Mouse (Mus musculus) retina, adult 2 months (tissue): ENCODE measurements around the gene Nub1.

Experiments used
- DNase-seq: peaks from one replicate; pipeline ENCODE4 v3.0.0-alpha.2; 2012; ENCODE audit warnings: low read depth, low spot score

The Nub1 gene

DNA sequence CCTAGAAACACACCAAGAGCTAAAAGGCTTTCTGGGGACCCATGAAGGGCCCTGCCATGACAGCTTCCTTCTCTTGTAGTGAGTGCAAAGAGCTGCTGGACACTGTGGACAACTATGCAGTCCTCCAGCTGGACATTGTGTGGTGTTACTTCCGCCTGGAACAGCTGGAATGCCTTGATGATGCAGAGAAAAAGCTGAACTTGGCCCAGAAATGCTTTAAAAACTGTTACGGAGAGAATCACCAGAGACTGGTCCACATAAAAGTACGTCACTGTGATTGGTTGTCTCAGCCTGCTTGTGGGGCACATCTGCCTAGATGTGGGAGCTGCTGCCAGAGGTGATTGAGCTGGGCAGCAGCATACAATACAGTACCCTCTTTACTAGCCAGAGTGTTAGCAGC is 15.9 kb downstream of the Nub1 start:
- DNase-seq, result no peak

DNA sequence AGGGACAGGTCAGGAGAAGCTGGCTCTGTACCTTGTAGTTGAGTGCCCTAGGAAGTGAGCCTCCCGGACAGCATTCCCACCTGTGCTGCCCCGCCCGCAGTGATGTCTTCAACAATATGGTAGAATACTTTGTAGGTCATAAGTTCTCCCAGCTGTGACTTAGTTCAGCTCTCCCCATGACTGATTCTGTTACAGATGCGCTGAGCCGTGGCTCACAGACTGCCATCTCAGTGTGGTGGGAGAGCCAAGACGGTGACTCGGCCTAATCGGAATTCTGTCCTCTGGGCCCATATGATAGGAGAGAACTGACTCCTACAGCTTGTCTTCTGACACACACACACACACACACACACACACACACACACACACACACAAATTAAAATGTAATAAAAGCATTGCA is 19.3 kb downstream of the Nub1 start:
- no peak for DNase-seq

DNA sequence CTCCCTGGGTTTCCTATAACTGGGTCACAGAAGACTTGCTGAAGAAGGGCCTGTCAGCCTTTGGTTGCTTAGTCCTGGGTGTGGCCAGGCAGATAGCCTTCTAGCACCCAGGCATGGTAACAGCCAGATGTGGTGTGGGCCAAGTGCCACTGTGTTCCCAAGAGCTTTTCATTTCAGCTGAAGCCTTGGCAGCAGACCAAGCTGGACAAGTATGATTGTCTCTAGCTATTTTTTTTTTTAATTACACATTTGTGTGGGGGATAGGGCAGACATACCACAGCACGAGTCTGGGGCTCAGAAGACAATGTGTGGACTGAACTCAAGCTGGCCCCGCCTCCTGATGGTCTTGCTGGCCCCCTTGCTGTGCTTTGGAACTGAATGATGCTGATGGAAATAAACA is 24.6 kb downstream of the Nub1 start:
- no peak for DNase-seq

DNA sequence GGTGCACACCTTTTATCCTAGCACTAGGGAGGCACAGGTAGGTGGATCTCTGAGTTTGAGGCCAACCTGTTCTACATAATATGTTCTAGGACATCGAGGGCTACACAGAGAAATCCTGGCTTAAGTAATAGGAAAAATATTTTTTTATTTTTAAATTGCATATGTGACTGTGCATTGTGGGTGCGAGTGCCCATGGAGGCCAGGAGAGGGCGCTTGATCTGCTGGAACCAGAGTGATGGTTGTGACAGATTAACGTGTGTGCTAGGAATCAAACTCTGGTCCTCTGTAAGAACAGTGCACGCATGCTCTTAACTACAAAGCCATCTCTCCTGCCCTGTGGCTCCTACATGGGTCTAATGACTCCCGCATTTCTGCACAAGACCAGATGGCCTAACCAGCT is 26.3 kb downstream of the Nub1 start:
- no peak for DNase-seq

DNA sequence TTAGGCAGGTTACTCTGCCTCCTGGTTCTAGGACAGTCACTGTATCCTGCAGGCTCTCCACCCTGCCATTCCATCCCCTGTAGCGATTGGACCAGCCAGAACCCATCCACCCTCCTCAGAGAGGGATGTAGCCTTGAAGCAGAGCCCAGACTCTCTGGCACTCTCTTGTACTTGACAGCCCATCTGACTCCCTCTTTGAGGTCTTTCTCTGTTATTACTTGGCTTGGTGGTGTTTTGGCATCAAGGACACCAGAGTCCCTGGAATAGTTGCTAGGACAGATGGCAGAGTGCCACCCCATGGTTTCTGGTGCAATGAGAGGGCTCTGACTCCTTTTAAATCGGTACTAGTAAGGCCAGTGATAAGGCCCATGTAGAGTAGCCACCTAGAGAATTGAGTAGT is 27.9 kb downstream of the Nub1 start:
- DNase-seq, result no peak

DNA sequence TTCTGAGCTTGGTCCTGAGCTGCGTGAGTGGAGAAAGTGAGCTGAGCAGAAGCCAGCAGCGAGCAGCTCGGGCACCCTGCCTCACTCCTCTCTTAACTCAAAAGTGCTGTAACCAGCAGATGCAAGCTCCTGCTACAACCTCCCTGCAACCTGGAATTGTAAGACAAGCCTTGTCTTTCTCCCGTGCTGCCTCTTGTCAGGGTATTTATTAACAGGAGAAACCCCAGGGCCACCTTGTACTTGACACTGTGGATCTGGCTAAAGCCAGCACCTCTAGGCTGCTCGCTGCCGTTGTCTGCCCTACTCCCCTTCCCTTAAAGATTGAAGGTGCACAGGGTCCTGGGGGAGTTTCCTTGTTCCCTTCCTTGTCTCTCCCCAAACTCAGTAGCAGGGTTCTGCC is 28.7 kb downstream of the Nub1 start:
- no peak for DNase-seq

DNA sequence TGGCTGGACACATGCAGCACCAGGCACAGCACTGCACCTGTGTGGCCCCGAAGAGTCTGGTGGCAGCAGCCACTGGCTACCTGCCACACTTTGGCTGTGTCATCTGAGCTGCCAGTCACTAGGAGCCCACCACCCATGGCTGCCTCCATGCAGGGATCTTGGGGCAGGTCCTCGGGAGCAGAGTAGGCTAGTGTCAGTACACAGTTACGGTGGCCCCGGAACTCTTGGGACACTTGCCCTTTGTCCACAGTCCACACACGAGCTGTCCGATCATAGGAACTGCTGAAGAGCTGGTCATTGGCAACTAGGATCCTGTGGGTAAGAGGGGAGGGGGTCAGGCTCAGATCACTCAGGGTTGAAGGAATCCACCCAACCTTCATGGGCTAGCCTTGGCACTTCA is 32.7 kb downstream of the Nub1 start:
- no peak for DNase-seq

DNA sequence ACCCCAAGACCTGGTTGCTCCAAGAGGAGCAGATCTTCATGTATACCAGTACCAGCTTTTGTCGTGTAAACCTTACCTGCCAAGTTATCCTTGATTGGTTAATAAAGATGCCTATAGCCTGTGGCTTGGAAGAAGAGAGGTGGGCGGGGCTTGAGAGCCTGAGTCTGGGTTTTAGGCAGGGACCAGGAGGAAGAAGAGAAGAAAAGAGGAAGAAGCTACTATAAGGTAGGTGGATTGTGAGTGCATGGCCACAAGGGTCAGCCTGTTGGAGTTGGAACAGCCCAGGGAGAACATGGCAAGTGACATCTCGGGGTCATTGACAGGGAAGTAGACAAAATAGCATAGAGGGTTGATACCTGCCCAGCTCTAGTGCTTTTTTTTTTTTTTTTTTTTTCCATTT is 34.5 kb downstream of the Nub1 start:
- DNase-seq, result no peak

DNA sequence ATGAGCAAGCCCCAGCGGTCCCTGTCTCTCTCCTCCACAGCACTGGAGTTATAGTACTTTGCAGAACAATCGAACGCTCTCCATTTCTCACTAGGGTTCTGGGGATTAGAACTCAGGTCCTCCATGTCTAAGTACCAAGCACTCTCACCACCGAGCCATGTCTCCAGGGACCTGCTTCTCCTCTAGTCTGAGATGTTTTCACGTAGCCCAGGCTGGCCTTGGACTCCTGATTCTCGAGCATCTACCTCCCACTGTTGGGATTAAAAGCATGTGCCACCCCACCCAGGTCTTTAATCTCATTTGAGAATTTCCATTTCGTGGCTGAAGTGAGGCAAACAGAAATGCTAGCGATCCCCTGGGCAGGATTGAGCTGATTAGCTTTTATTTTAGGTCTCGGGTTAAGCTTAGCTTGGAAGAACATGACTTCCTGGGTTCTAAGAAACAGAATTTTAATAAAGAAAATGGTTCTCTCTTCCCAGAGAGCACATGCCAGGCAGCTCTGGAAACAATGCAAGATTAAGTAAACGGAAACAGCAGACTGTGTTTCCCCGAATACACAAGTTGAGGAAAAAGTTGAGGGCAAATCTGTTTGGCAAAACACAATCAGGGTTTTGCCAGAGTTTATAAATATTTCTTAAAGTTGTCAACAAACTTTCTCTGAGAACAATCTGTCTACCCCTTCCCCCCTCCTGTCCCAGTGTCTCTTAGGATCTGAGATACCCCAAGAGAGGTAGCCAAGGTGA is 38.4 kb downstream of the Nub1 start:
- no peak for DNase-seq

DNA sequence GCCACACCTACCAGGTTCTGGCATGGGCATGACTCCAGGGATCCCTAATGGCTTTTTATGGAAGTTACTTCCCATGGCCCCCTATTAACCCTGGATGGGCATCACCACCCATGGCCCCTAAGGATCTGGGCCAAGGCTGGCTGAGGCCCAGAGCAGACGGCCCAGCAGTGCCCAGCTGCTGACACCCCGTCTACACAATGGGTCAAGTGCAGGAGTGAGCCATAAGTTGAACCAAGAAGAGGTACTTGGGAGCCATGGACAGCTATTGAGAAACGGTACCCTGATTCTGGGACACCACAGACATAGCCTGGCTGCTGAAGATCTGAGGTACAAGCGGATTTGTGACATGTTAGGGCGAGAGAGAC is 38.9 kb downstream of the Nub1 start:
- no peak for DNase-seq

DNA sequence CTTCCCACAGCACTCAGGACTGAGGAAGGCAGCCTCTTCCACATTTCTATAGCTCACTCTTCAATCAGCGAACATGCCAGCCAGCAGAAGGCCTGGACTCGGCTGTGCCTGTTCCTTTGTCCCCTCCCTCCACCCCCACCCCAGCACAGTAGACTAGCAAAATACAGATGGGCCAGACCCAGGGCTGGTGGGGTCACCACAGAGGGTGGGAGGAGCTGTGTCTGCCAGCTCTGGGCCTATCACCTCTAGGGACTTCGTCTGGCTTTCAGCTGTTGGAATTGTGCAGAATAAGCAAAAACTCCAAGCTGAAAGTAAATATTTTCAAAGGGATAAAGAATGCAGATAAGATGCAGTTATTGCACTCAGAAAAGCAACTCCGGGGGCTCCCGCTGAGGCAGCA is 39.5 kb downstream of the Nub1 start:
- DNase-seq, result no peak

DNA sequence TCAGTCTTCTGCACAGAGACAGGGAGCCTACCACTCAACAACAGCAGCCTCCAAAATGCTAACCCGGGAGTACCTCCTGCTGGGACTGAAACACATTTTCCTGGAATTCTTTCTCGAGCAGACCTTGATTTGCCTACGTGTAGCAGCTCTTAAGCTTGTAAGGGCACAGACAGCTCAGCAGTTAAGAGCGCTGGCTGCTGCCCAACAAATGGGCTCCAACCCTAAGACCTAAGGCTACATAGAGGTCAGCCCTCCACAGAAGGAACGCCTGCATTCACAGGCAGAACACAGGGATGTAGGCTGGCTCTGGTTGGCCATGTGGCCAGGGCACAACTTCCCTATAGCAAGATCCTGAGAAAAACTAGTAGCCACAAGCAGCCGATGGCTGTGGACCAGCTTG is 40.6 kb downstream of the Nub1 start:
- no peak for DNase-seq

DNA sequence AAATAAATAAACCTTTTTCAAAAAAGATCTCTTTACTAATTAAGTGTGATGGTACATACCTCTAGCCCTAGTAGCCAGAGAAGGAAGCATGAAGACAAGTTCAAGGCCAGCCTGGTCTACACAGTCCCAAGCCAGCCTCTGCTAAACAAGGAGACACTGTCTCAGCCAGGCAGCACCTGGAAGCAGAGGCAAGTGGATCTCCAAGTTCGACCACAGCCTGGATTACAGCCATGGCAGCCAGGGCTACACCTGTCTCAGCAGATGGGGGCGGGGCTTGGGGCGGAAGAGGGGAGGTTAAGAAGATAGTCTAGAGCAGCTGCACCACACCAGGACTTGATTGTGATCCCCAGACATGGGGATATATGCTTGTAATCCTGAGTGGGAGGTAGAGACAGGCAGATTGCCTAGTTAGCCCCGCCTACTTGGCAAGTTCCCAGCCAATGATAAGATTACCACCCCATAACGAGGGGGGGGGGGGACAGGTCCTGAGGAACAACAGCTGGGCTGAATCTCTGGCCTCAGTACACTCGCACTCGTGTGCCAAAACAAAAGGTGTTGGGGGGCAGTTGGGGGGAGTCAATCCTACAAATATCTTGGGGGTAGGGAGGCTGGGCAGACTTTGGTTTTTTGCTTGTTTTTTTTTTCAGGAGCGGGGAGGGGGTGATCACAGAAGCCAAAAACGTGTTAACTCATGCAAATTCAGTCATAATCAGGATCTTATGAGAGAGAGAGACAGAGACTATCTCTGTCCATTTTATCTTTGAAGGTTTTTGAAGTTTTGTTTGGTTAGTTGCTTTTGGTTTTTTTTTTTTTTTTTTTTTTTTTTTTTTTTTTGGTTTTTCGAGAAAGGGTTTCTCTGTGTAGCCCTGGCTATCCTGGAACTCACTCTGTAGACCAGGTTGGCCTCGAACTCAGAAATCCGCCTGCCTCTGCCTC is 41.8 kb downstream of the Nub1 start:
- no peak for DNase-seq

DNA sequence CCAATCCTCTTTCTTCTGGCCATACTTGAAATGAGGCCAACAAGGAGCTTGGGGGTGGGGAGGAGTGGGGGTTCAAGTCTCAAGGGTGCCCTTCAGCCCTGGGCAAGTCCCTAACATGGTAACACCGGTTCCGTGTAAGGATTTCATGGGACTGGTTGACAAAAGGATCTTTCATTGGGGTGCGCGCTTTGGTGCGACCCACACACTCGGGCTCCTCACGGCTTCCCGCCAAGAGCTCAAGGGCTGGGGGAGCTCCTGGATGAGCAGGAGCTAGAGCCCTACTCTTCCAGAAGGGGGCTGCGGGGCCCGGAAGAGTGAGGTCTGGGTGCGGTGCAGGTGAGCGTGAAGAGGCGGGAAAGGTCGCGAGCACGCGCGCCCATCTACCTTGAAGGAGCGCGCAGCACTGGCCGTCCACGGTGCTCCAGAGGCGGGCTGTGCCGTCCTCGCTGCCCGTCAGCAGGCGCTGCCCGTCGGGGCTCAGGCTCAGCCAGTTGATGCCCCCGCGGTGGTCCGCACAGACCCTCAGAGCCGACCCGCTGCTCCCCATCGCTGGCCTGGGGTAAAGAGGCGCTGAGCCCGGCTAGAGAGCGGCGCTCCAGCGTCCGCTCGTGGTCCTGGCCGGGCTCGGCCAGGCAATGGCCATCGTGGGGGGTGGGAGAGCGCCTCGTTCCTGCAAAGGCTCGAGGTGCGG is 44.6 kb downstream of the Nub1 start:
- DNase-seq, result no peak

DNA sequence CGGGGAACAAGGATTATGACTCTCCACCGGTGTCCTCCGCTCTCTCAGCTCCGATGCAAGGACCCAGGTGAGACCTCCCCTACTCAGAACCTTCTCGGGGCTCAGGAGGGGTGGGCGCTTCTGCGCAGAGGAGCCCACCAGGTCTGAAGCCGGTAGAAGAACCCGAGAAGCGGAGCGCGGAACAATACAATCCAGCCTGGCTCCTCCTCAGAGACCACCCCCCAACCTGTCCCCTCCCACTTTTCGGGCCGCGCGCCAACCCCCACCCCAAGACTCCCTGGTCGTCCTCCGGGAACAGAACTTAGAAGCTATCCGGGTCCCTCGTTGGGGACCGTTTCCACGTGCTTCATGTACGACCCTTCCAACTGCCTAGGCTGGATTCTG is 45.1 kb downstream of the Nub1 start, which contains the start of gene Wdr86:
Gene Wdr86 (minus strand): TSS at position 240 of the 384 bp plus-strand sequence.
- no peak for DNase-seq

DNA sequence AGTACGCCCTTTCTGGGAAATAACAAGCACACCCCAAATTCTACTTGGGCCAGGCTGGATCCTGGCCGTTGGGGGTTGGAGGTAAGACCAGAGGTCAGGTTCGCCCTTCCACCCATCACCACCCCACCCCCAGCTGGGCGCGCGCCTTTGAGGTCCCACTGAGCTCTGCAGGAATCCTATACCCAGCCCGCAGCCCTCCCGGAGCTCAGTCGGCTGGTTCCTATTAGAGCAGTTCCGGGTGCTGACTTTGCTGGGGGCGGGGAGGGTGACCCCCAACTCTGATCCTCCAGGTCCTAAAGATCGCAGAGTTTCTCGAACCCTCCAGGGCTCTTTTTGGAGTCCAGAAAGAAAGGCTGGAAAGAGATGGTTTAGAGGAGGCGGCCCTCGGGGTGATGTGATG is 45.7 kb downstream of the Nub1 start:
- DNase-seq, result no peak

DNA sequence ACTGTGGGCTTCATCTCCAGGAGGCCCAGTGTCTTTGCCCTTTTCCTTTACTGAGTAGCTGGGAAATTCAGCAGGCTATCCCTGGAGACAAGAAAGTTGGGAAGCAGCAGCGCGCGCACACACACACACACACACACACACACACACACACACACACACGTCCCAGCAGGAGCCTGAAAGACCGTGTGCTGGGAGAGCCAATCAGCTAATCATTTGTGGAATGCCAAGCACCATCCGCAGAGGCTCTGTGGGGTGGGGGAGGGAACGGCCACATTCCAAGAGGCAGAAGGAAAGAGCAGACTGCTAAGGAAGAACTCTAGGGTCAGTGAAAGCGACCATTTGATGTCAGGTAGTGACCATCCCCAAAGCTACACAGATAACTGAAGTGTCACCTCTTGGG is 47.8 kb downstream of the Nub1 start:
- DNase-seq, result no peak

DNA sequence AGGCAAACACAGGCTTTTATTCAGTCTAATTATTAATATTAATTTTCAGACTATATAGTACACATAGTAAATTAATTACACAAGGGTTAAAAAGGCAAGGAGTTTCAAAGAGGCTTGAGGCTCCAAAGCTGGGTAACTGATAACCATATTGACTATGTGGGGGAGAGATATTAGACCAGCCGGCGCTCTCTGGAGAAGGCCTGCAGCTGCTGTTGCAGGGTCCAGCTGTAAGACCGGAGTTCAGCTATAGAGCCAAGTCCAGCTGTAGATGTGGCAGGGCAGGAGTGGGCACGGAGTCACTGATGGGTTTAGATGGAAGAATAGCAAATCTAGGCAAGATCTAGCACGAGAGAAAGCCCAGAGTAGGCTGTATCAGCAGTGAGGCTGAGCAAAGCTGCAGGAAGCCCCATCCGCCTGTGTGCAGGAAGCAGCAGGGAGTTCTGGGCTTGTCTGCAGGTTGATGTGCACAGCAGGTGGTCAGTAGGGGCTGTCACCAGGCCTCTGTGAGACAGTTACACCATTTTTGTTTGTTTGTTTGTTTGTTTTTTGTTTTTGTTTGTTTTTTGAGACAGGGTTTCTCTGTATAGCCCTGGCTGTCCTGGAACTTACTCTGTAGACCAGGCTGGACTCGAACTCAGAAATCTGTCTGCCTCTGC is 48.6 kb downstream of the Nub1 start:
- no peak for DNase-seq

DNA sequence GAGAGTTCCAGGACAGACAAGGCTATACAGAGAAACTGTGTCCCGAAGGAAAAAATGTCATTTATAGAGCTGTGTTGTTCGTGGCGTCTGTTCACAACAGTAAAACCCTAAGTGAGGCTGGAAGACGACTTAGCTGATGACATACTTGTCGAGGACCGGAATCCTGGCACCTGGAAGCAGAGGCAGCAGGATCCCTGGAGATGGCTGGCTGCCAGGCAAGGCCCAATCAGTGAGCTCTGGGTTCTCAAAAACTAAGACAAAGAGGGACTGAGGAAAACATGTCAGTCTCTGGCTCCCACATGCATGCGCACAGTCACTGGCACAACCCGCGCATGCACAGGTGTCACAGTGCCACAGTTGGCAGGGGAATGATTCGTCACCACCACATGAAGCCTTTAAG is 52.3 kb downstream of the Nub1 start:
- no peak for DNase-seq

DNA sequence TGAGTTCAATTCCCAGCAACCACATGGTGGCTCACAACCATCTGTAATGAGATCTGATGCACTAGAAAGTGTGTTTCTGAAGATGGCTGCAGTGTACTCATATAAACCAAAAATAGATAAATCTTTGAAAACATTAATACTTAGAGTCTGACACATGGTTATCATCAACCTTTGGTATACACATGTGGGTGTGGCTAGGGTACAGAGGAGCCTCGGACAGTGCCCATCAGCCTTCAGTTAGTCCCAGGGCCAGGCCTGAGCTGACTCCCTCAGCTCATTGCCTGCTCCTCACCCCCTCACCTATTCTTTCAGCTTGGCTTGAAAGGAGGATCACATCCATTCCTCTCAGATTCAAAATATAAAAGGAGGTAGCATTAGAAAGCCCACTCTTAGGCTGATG is 53.2 kb downstream of the Nub1 start:
- DNase-seq, result no peak

DNA sequence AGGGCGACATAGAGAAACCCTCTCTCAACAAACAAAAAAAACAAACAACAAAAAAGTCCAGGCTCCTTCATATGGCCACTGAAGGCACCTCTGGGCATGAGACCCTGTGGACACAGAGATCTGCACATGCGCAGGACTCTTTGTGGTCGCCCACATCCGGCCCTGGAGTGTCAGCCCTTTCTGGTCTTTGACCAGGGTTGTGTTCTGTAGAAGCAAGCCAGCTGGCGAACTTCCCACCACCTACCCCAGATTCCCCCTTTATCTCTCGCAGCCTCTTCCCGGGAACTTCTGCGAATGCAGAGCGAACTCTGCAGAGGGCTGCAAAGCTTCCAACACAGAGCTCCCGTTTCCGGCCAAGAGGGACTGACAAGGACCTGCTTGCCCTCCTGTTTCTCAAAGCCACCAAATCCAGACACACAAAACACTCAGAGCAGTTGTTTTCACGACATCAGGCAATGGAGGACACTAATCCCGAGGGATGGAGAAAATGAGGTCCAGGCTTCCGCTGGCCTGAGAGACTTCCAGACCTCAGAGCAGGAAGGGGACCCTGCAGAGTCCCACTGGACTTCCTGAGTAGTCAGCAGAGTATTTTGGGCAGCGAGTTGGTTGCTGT is 53.9 kb downstream of the Nub1 start:
- DNase-seq, result no peak
